Mouse (Mus musculus): ENCODE data around the gene Cdca5. TPM values are rescaled to one million over a fixed set of nuclear protein-coding genes. Genes with fewer than 3 reads are reported as not detected.

Cdca5 gene
- polyA plus RNA-seq, 2 experiments: 23.1 to 30.9 TPM

DNA sequence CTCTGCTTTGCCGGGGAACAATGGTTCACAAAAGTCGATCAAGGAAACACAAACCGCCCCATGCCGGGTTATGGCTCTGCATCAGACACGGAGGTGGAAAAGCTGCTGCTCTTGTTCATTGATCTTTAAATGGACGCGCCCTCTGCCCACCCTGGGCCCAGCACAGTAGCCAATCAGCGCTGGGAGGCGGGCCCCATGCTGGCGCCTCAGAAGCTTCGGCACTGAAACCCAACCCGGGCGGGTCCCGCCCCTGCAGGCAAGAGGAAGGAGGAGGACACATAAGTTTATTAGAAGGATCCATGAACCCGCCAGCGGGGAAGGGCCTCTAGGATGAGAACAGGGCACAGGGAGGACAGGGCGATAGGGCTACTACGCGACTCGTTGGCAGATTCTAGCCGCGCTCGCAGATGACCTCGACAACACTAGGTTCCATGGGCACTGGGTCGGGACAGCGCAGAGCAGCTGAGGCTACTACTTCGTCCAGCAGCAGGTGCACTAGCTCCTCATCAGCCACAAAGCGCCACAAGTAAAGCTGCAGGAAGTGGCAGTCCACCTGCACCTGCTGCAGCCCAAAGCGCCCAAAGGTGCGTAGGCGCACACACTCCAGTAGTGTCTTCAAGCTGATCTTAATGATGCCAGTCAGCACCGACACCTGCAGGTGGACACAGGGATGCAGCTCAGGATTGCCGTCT is 16.9 kb upstream of the Cdca5 start, which contains the start of gene Tm7sf2:
Tm7sf2 (minus strand) TSS at position 650 of the 692 bp plus-strand sequence.
- Histone ChIP-seq H3K4me1 (replicated peaks; ENCODE audit: control insufficient read depth in 2 of 2, insufficient read depth in 2 of 2, low read length in 1 of 2) (peaks cover 5 to 7% of the 10 kb centered on the region in 2 experiments), H3K9me3 (ENCODE audit: control insufficient read depth, low read length) (no peaks in the 10 kb centered on the region), H3K27me3 (ENCODE audit: control insufficient read depth, insufficient read depth, low read length) (no peaks in the 10 kb centered on the region), H3K36me3 (replicated peaks; ENCODE audit: control insufficient read depth, insufficient read depth, low read depth) (0 out of 2 replicates have a peak, but pooled peaks cover 3% of the 10 kb centered on the region), H3K9ac (replicated peaks) (peak within 1 kb of the TSS; percentile 58), H3K27ac (peak within 1 kb of the TSS; percentile 56), H3K4me2 (ENCODE audit: low read depth) (peak within 1 kb of the TSS; percentile 88), H3K4me3 (ENCODE audit: insufficient read depth in 1 of 2, low read depth in 2 of 2, low read length in 2 of 2) (peak within 1 kb of the TSS; percentile 51 to 60)
- TF ChIP-seq EP300 (IDR thresholded peaks at IDR 0.05; ENCODE audit: low read depth) (no peak), CTCF (IDR thresholded peaks at IDR 0.05; ENCODE audit: low read depth) (0 out of 2 replicates have a peak, but pooled peaks have one; percentile 11)
- DNase-seq (ENCODE audit: low read depth in 3 of 3, low spot score in 3 of 3): peak; percentile 80 to 84 (median 80)
- 17% methylated on average over 33 of the region's 33 CpGs for WGBS (ENCODE audit: insufficient replicate concordance)
- ATAC-seq (ENCODE audit: insufficient read depth): peak; percentile 86

- H3K9me3 ChIP-seq (ENCODE audit: control insufficient read depth, low read length): no peaks in the 10 kb centered on the region
- 67% methylated on average over 4 of the region's 4 CpGs for WGBS (ENCODE audit: insufficient replicate concordance)
- ATAC-seq (ENCODE audit: insufficient read depth) (no peak), DNase-seq (ENCODE audit: low read depth in 3 of 3, low spot score in 3 of 3) (no peak)
- no peak overlapping the region for H3K4me2 ChIP-seq (ENCODE audit: low read depth)
- no peak overlapping the region for H3K4me3 ChIP-seq (ENCODE audit: insufficient read depth in 1 of 2, low read depth in 2 of 2, low read length in 2 of 2)
- H3K9ac ChIP-seq (replicated peaks): no peak overlapping the region
- no peak overlapping the region for H3K27ac ChIP-seq
- H3K27me3 ChIP-seq (ENCODE audit: control insufficient read depth, insufficient read depth, low read length): no peaks in the 10 kb centered on the region
- TF ChIP-seq EP300 (IDR thresholded peaks at IDR 0.05; ENCODE audit: low read depth): no peak
- TF ChIP-seq CTCF (IDR thresholded peaks at IDR 0.05; ENCODE audit: low read depth): no peak; the same call in 1 of the 2 replicates
- H3K36me3 ChIP-seq (replicated peaks; ENCODE audit: control insufficient read depth, insufficient read depth, low read depth): 0 out of 2 replicates have a peak, but pooled peaks cover 3% of the 10 kb centered on the region
- peaks cover 5 to 7% of the 10 kb centered on the region in 2 experiments for H3K4me1 ChIP-seq (replicated peaks; ENCODE audit: control insufficient read depth in 2 of 2, insufficient read depth in 2 of 2, low read length in 1 of 2)
These were observed 15.8 kb upstream of the Cdca5 start for GRCm38 (mm10) chr19:6068951-6069350.

DNA sequence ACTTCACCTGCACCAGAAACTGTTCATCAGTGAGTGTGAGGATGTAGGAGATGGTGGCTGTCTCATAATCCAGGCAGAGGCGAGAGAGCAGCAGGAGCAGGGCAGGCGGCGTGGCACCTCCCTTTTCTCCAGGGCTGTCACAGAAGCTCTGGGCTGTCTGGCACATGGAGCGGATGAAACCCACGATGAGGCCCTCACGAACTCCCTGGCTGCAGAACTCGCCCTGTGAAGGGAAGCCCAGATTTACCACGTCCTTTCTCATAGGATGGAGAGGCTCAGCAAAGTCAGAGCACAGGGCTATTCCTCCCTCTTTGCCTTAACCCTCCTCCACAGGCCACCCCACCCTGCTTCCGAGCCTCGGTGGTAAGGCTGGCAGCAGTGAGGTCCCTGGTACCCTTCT is 14.9 kb upstream of the Cdca5 start:
- ATAC-seq (ENCODE audit: insufficient read depth) (no peak), DNase-seq (ENCODE audit: low read depth in 3 of 3, low spot score in 3 of 3) (no peak)
- H3K4me1 ChIP-seq (replicated peaks; ENCODE audit: control insufficient read depth in 2 of 2, insufficient read depth in 2 of 2, low read length in 1 of 2): peaks cover 5 to 7% of the 10 kb centered on the region in 2 experiments
- 0 out of 2 replicates have a peak, but pooled peaks cover 3% of the 10 kb centered on the region for H3K36me3 ChIP-seq (replicated peaks; ENCODE audit: control insufficient read depth, insufficient read depth, low read depth)
- no peak overlapping the region for H3K27ac ChIP-seq
- TF ChIP-seq EP300 (IDR thresholded peaks at IDR 0.05; ENCODE audit: low read depth): no peak
- WGBS (ENCODE audit: insufficient replicate concordance): 80% methylated on average over 10 of the region's 10 CpGs
- no peak overlapping the region for H3K9ac ChIP-seq (replicated peaks)
- no peak overlapping the region for H3K4me3 ChIP-seq (ENCODE audit: insufficient read depth in 1 of 2, low read depth in 2 of 2, low read length in 2 of 2)
- H3K9me3 ChIP-seq (ENCODE audit: control insufficient read depth, low read length): no peaks in the 10 kb centered on the region
- H3K4me2 ChIP-seq (ENCODE audit: low read depth): no peak overlapping the region
- H3K27me3 ChIP-seq (ENCODE audit: control insufficient read depth, insufficient read depth, low read length): no peaks in the 10 kb centered on the region

DNA sequence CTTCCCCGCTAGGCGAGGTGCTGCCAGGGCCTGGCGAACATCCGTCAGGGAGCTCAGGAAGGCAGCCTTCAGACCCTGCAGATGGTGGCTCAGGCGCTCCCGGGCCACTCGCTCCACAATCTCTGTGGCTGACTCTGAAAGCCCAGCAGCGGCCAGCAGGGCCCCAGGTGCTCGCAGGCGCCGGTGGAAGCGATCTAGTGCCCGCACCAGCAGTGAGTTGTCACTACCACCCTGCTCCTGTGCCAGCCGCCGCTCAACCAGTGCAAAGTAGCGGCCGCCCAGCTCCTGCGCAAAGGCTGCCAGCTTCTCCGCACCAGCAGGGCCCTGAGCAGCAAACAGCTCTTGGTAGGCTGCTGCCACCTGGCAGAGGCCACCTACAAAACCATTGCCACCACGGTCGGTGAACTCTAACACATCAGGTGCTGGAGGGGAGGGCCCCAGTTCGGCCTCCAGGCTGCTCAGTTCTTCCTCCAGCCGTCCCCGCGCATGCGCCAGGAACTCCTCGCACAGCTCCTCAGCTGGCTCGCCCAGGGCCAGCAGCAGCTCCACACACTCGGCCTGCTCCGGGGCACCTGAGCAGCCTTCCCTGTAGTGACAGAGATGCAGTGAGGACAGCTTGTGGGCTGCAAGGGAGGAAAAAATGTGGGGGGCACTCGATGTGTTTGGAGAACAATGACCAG is 14.1 kb upstream of the Cdca5 start:
- ATAC-seq (ENCODE audit: insufficient read depth) (no peak), DNase-seq (ENCODE audit: low read depth in 3 of 3, low spot score in 3 of 3) (no peak)
- Histone ChIP-seq H3K36me3 (replicated peaks; ENCODE audit: control insufficient read depth, insufficient read depth, low read depth) (0 out of 2 replicates have a peak, but pooled peaks cover 3% of the 10 kb centered on the region), H3K27me3 (ENCODE audit: control insufficient read depth, insufficient read depth, low read length) (no peaks in the 10 kb centered on the region), H3K4me1 (replicated peaks; ENCODE audit: control insufficient read depth in 2 of 2, insufficient read depth in 2 of 2, low read length in 1 of 2) (peaks cover 5 to 7% of the 10 kb centered on the region in 2 experiments), H3K27ac (no peak overlapping the region), H3K4me3 (ENCODE audit: insufficient read depth in 1 of 2, low read depth in 2 of 2, low read length in 2 of 2) (no peak overlapping the region), H3K9me3 (ENCODE audit: control insufficient read depth, low read length) (no peaks in the 10 kb centered on the region), H3K9ac (replicated peaks) (no peak overlapping the region), H3K4me2 (ENCODE audit: low read depth) (no peak overlapping the region)
- WGBS (ENCODE audit: insufficient replicate concordance): 87% methylated on average over 31 of the region's 31 CpGs
- TF ChIP-seq CTCF (IDR thresholded peaks at IDR 0.05; ENCODE audit: low read depth) (no peak), EP300 (IDR thresholded peaks at IDR 0.05; ENCODE audit: low read depth) (no peak)

DNA sequence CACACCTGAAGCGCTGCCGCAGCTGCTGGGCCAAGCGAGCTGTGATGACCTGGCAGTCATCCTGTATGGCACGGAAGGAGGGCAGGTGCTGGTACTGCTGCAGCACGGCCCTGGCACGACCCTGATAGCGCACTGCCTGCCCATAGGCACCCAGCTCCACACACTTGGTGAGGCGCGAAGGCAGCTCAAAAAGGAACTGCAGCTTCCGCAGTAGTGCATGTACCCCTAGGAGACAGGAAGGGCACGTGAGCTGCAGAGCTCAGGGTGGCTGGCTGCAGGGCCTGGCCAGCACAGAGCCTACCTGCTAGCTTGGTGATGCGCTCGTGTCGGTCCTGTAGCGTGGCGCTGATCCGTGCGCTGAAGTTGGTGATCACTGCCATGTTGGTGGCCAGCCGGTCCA is 13.5 kb upstream of the Cdca5 start:
- DNase-seq (ENCODE audit: low read depth in 3 of 3, low spot score in 3 of 3) (no peak), ATAC-seq (ENCODE audit: insufficient read depth) (no peak)
- Histone ChIP-seq H3K9ac (replicated peaks) (no peak overlapping the region), H3K27ac (no peak overlapping the region), H3K9me3 (ENCODE audit: control insufficient read depth, low read length) (no peaks in the 10 kb centered on the region), H3K4me1 (replicated peaks; ENCODE audit: control insufficient read depth in 2 of 2, insufficient read depth in 2 of 2, low read length in 1 of 2) (peaks cover 5 to 11% of the 10 kb centered on the region in 2 experiments), H3K36me3 (replicated peaks; ENCODE audit: control insufficient read depth, insufficient read depth, low read depth) (0 out of 2 replicates have a peak, but pooled peaks cover 3% of the 10 kb centered on the region), H3K4me3 (ENCODE audit: insufficient read depth in 1 of 2, low read depth in 2 of 2, low read length in 2 of 2) (no peak overlapping the region), H3K4me2 (ENCODE audit: low read depth) (no peak overlapping the region), H3K27me3 (ENCODE audit: control insufficient read depth, insufficient read depth, low read length) (no peaks in the 10 kb centered on the region)
- WGBS (ENCODE audit: insufficient replicate concordance): 90% methylated on average over 19 of the region's 19 CpGs
- no peak for TF ChIP-seq EP300 (IDR thresholded peaks at IDR 0.05; ENCODE audit: low read depth)
- TF ChIP-seq CTCF (IDR thresholded peaks at IDR 0.05; ENCODE audit: low read depth): no peak

Measured in liver, embryonic 14.5 days (tissue).